Mouse (Mus musculus) small intestine, adult 2 months (tissue): Measurements from ENCODE around the gene Ttc21a.

Experiments used
- CTCF ChIP-seq: fragments of 200-500 bp; IDR thresholded peaks from 2 replicates; pipeline ENCODE4 v1.5.1; 2012; ENCODE audit warnings: low read depth, mild to moderate bottlenecking, control low read depth, inconsistent platforms, low read length, moderate library complexity, mixed read lengths; ENCODE audit not compliant: insufficient replicate concordance, insufficient read length; ENCODE audit errors: extremely low read depth
- POLR2A ChIP-seq: fragments of 200-500 bp; IDR thresholded peaks from 2 replicates; pipeline ENCODE4 v1.6.1; 2012; ENCODE audit warnings: low read depth, mild to moderate bottlenecking, control low read depth, inconsistent platforms, low read length, moderate library complexity

DNA sequence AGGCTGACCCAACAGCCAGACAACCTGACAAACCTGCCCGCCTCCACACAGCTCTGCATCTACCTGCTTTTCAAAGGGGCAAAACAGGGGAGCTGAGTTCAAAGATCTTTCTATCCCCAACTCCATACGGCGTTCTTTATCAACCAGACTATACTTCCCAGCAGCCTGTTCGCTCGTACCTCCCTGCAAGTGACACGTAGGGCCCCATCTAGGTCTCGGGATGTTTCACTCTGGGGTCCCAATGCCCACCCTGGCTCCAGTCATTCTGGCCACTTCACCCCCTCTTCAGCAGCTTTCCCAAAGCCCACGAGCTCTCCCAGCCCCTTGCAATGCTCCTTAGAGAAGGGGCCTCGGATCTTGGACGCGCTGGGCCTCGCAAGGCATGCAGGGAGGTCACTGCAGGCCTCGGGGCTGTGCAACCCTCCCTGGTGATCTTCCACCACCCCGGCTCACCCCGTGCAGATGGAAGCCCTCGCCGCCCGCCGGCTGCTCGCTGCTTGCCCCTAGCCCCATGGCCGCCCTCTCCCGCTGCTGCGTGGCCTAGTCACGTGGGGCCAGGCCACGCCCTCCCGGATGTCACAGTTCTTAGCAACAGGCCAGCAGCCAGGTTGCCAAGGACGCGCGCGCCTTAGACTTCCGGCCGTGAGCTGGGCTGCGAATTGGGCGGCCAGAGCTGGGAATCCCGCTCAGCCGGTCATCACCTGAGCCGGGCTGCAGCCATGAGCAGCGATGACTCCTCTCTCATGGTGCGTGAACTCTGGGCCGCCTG, at the start of gene Ttc21a, which contains the start of gene Gorasp1:
- TF ChIP-seq CTCF (no peak), POLR2A (peak; percentile 38)
